Mouse (Mus musculus) megakaryocyte, embryonic 14.5 days (primary cell): ENCODE data around the gene Tnks2.

Experiments used
- FLI1 ChIP-seq: IDR thresholded peaks from 2 replicates; pipeline ENCODE4 v1.6.1; 2012; ENCODE audit warnings: low read length, inconsistent platforms, mixed read lengths
- GATA1 ChIP-seq: IDR thresholded peaks from 3 replicates; pipeline ENCODE4 v1.6.1; 2012; ENCODE audit warnings: mixed read lengths, low read length, inconsistent platforms, borderline replicate concordance

DNA sequence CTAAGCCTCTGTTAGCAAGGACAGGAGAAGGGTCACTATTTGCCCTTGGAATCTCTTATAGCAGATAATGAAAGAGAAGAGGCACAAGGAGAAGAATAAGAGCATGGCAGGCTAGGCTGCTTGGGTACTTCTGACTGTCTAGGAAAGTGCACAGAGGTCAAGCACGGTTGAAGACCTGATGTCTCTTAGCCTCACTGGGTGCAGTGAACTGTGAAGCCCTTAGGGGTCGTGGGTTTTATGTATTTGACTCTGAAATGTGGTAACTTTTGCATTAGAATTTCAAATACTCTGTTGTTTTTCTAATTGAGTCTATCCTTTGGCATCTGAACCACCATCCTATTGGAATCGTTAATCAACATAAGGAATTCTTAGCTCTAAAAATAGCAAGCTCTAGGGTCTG, 53.7 kb downstream of the Tnks2 start:
- TF ChIP-seq GATA1 (no peak), FLI1 (no peak)
